Mouse (Mus musculus) hindbrain, embryonic 14.5 days (tissue): Measurements from ENCODE around the gene Arhgef2. TPM values are rescaled to one million over a fixed set of nuclear protein-coding genes. Genes with fewer than 3 reads are reported as not detected.

ENCODE experiments used
- ATAC-seq: fragments of 200-750 bp; cut with Nextera tagmentation; 2 replicates; pipeline ENCODE4 v1.8.0; 2017; ENCODE audit warnings: moderate number of reproducible peaks, mild to moderate bottlenecking, moderate TSS enrichment, moderate library complexity; ENCODE audit not compliant: low FRiP score
- DNase-seq: peaks from one replicate; pipeline ENCODE4 v3.0.0-alpha.2; 2015; ENCODE audit warnings: low spot score
- H3K27ac ChIP-seq: fragments of 300-500 bp; sonication (generic); 2 replicates; pipeline ENCODE4 v1.5.1; 2014; ENCODE audit warnings: mild to moderate bottlenecking, moderate library complexity
- H3K27me3 ChIP-seq: fragments of 300-500 bp; sonication (generic); 2 replicates; pipeline ENCODE4 v1.6.1; 2014; ENCODE audit warnings: mild to moderate bottlenecking, low read length, mixed read lengths; ENCODE audit not compliant: control insufficient read depth, insufficient read depth
- H3K36me3 ChIP-seq: fragments of 300-500 bp; sonication (generic); replicated peaks from 2 replicates; pipeline ENCODE4 v1.6.1; 2014; ENCODE audit not compliant: control insufficient read depth, insufficient read depth
- H3K4me1 ChIP-seq: fragments of 300-500 bp; sonication (generic); replicated peaks from 2 replicates; pipeline ENCODE4 v1.6.1; 2014; ENCODE audit warnings: antibody characterized with exemption, low read length, mixed read lengths; ENCODE audit not compliant: control insufficient read depth, insufficient read depth
- H3K4me2 ChIP-seq: fragments of 300-500 bp; sonication (generic); replicated peaks from 2 replicates; pipeline ENCODE4 v1.6.1; 2014; ENCODE audit warnings: mild to moderate bottlenecking, moderate library complexity
- H3K4me3 ChIP-seq: fragments of 300-500 bp; sonication (generic); replicated peaks from 2 replicates; pipeline ENCODE4 v1.5.1; 2014; ENCODE audit warnings: mild to moderate bottlenecking, low read length
- H3K9ac ChIP-seq: fragments of 300-500 bp; sonication (generic); 2 replicates; pipeline ENCODE4 v1.6.1; 2014
- H3K9me3 ChIP-seq: fragments of 300-500 bp; sonication (generic); 2 replicates; pipeline ENCODE4 v1.6.1; 2016; ENCODE audit warnings: low read length; ENCODE audit not compliant: control insufficient read depth
- WGBS: fragments of 180-500 bp; shearing (Covaris S2); extraction: QIAGEN DNeasy Blood & Tissue Kit; methylation state at CpG from one replicate; pipeline ENCODE4 v1.1.7; 2014; 5-methylcytosine and 5-hydroxymethylcytosine counted together
- polyA plus RNA-seq: library from polyadenylated mRNA; unstranded; fragments of >200 nt; fragmentation: Nextera tagmentation; extraction: Ambion mirVana; gene quantifications from 2 replicates; pipeline ENCODE4 v1.2.1, GENCODE M21; 2014

The Arhgef2 gene
- polyA plus RNA-seq, 1 experiment from 2014 or later: 115 TPM

GRCm38 (mm10) chr3:88602466-88602865 is 3.3 kb upstream of the Arhgef2 start:
- Histone ChIP-seq H3K4me3 (no peak overlapping the region), H3K27ac (no peak overlapping the region), H3K4me1 (0 out of 2 replicates have a peak, but pooled peaks cover 6% of the 10 kb centered on the region), H3K27me3 (no peaks in the 10 kb centered on the region), H3K4me2 (no peak overlapping the region), H3K9ac (no peak overlapping the region), H3K36me3 (no peaks in the 10 kb centered on the region), H3K9me3 (no peaks in the 10 kb centered on the region)
- 68% methylated on average over 4 of the region's 4 CpGs for WGBS
- ATAC-seq (no peak), DNase-seq (no peak)

GRCm38 (mm10) chr3:88603714-88604161 is 2.0 kb upstream of the Arhgef2 start:
- 0 out of 2 replicates have a peak, but pooled peaks cover 6% of the 10 kb centered on the region for H3K4me1 ChIP-seq
- no peak for ATAC-seq
- H3K4me2 ChIP-seq: no peak overlapping the region

GRCm38 (mm10) chr3:88604863-88605262 is 903 bp upstream of the Arhgef2 start:
- Histone ChIP-seq H3K27me3 (no peaks in the 10 kb centered on the region), H3K4me1 (0 out of 2 replicates have a peak, but pooled peaks cover 6% of the 10 kb centered on the region), H3K9ac (no peak overlapping the region), H3K9me3 (no peaks in the 10 kb centered on the region), H3K4me3 (no peak overlapping the region), H3K36me3 (no peaks in the 10 kb centered on the region), H3K27ac (no peak overlapping the region), H3K4me2 (no peak overlapping the region)
- DNase-seq (no peak), ATAC-seq (no peak)
- WGBS: 98% methylated on average over 7 of the region's 7 CpGs

More at GRCm38 (mm10) chr3:88603714-88604161, 2.0 kb upstream of the Arhgef2 start:
- H3K4me3 ChIP-seq: no peak overlapping the region
- H3K27me3 ChIP-seq: no peaks in the 10 kb centered on the region
- 29% methylated on average over 6 of the region's 6 CpGs for WGBS
- no peak overlapping the region for H3K27ac ChIP-seq
- H3K9ac ChIP-seq: no peak overlapping the region
- no peaks in the 10 kb centered on the region for H3K9me3 ChIP-seq
- peak; percentile 47 for DNase-seq
- H3K36me3 ChIP-seq: no peaks in the 10 kb centered on the region

GRCm38 (mm10) chr3:88607065-88607757 is 1.4 kb downstream of the Arhgef2 start:
- Histone ChIP-seq H3K9ac (peak overlapping the region; percentile 50), H3K4me3 (peak overlapping the region; percentile 21), H3K36me3 (no peaks in the 10 kb centered on the region), H3K4me1 (0 out of 2 replicates have a peak, but pooled peaks cover 6% of the 10 kb centered on the region), H3K27me3 (no peaks in the 10 kb centered on the region), H3K9me3 (no peaks in the 10 kb centered on the region), H3K4me2 (peak overlapping the region; percentile 54), H3K27ac (no peak overlapping the region)
- ATAC-seq (peak; percentile 85), DNase-seq (peak; percentile 93)
- WGBS: under 1% methylated on average over 20 of the region's 20 CpGs

GRCm38 (mm10) chr3:88607758-88608138 is 2.0 kb downstream of the Arhgef2 start:
- WGBS: 14% methylated on average over 10 of the region's 10 CpGs
- no peaks in the 10 kb centered on the region for H3K27me3 ChIP-seq
- 0 out of 2 replicates have a peak, but pooled peaks cover 6% of the 10 kb centered on the region for H3K4me1 ChIP-seq
- DNase-seq: no peak
- peak; percentile 63 for ATAC-seq
- peak overlapping the region; percentile 21; the same call in 1 of the 2 replicates for H3K4me3 ChIP-seq
- H3K4me2 ChIP-seq: peak overlapping the region; percentile 54
- peak overlapping the region; percentile 50; the same call in 1 of the 2 replicates for H3K9ac ChIP-seq
- H3K36me3 ChIP-seq: no peaks in the 10 kb centered on the region
- no peaks in the 10 kb centered on the region for H3K9me3 ChIP-seq
- no peak overlapping the region for H3K27ac ChIP-seq

- H3K4me3 ChIP-seq: no peak overlapping the region
- WGBS: 73% methylated on average over 4 of the region's 4 CpGs
- H3K4me1 ChIP-seq: 0 out of 2 replicates have a peak, but pooled peaks cover 6% of the 10 kb centered on the region
- H3K9me3 ChIP-seq: no peaks in the 10 kb centered on the region
- no peaks in the 10 kb centered on the region for H3K36me3 ChIP-seq
- no peak overlapping the region for H3K4me2 ChIP-seq
- H3K27me3 ChIP-seq: no peaks in the 10 kb centered on the region
- no peak overlapping the region for H3K9ac ChIP-seq
- ATAC-seq (no peak), DNase-seq (no peak)
- no peak overlapping the region for H3K27ac ChIP-seq
These were observed 3.3 kb downstream of the Arhgef2 start for GRCm38 (mm10) chr3:88609066-88609465.

- no peak overlapping the region for H3K9ac ChIP-seq
- no peak overlapping the region for H3K27ac ChIP-seq
- 83% methylated on average over 8 of the region's 8 CpGs for WGBS
- no peak for DNase-seq
- H3K36me3 ChIP-seq: no peaks in the 10 kb centered on the region
- ATAC-seq: no peak
- no peak overlapping the region for H3K4me3 ChIP-seq
- no peaks in the 10 kb centered on the region for H3K27me3 ChIP-seq
- 0 out of 2 replicates have a peak, but pooled peaks cover 9% of the 10 kb centered on the region for H3K4me1 ChIP-seq
- H3K9me3 ChIP-seq: no peaks in the 10 kb centered on the region
- H3K4me2 ChIP-seq: no peak overlapping the region
These were observed 8.7 kb downstream of the Arhgef2 start for GRCm38 (mm10) chr3:88614418-88614817.

GRCm38 (mm10) chr3:88615117-88615516 is 9.4 kb downstream of the Arhgef2 start:
- peaks cover 9% of the 10 kb centered on the region; the same call in 1 of the 2 replicates for H3K4me1 ChIP-seq
- H3K9ac ChIP-seq: no peak overlapping the region
- no peaks in the 10 kb centered on the region for H3K36me3 ChIP-seq
- H3K27me3 ChIP-seq: no peaks in the 10 kb centered on the region
- DNase-seq: no peak
- H3K9me3 ChIP-seq: no peaks in the 10 kb centered on the region
- H3K27ac ChIP-seq: no peak overlapping the region
- no peak overlapping the region for H3K4me2 ChIP-seq
- no peak for ATAC-seq
- no peak overlapping the region for H3K4me3 ChIP-seq
- 81% methylated on average over 5 of the region's 5 CpGs for WGBS

- DNase-seq: no peak
- Histone ChIP-seq H3K36me3 (no peaks in the 10 kb centered on the region), H3K4me3 (no peak overlapping the region), H3K4me2 (no peak overlapping the region), H3K9me3 (no peaks in the 10 kb centered on the region), H3K27ac (no peak overlapping the region), H3K27me3 (no peaks in the 10 kb centered on the region), H3K4me1 (peaks cover 16% of the 10 kb centered on the region), H3K9ac (peak overlapping the region; percentile 1; the same call in 1 of the 2 replicates)
- ATAC-seq: no peak; the same call in 1 of the 2 replicates
- WGBS: 39% methylated on average over 9 of the region's 9 CpGs
These were observed 10.2 kb downstream of the Arhgef2 start for GRCm38 (mm10) chr3:88615902-88616391.
